Mouse (Mus musculus) cerebellum, adult 2 months (tissue): ENCODE measurements around the gene Ugt1a8.

Experiments
- CTCF ChIP-seq: fragments of 200-500 bp; IDR thresholded peaks from 2 replicates; pipeline ENCODE4 v1.5.1; 2011; ENCODE audit warnings: low read depth, mild to moderate bottlenecking, control low read depth, low read length, moderate library complexity, borderline replicate concordance; ENCODE audit not compliant: insufficient read depth
- POLR2A ChIP-seq: fragments of 200-500 bp; IDR thresholded peaks from 2 replicates; pipeline ENCODE4 v1.6.1; 2011; ENCODE audit warnings: low read length, control low read depth, borderline replicate concordance; ENCODE audit not compliant: insufficient read depth

DNA sequence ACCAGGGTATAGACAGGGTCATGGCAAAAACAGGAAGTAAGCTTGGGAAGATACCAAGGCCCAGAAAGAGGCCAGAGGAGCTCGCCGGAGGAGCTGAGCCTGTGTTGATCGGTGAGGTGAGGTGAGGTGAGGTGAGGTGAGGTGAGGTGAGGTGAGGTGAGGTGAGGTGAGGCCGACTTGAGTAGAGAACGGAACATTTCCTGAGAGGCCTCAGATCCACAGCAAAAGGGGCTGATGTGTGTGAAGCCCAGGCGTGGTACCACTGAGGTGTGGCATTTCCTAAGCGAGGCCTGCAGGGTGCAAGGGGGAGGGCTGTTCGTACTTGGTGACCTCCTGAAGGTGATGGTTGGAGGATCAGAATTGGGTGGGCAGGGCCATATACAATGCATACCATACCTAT lies 165.5 kb downstream of the Ugt1a8 start:
- TF ChIP-seq CTCF, result no peak
- no peak for TF ChIP-seq POLR2A
